Mouse (Mus musculus) midbrain, embryonic 13.5 days (tissue): ENCODE measurements around the gene Gng8. TPM values are rescaled to one million over a fixed set of nuclear protein-coding genes. Genes with fewer than 3 reads are reported as not detected.

Source experiments
- ATAC-seq: fragments of 200-750 bp; cut with Nextera tagmentation; 2 replicates; pipeline ENCODE4 v1.8.0; 2017; ENCODE audit warnings: mild to moderate bottlenecking, moderate TSS enrichment, moderate library complexity
- H3K27ac ChIP-seq: fragments of 300-500 bp; sonication (generic); 2 replicates; pipeline ENCODE4 v1.5.1; 2015; ENCODE audit warnings: inconsistent platforms, mild to moderate bottlenecking, moderate library complexity
- H3K27me3 ChIP-seq: fragments of 300-500 bp; sonication (generic); 2 replicates; pipeline ENCODE4 v1.6.1; 2015; ENCODE audit warnings: mild to moderate bottlenecking, inconsistent platforms
- H3K36me3 ChIP-seq: fragments of 300-500 bp; sonication (generic); 2 replicates; pipeline ENCODE4 v1.6.1; 2015; ENCODE audit warnings: mild to moderate bottlenecking, inconsistent platforms
- H3K4me1 ChIP-seq: fragments of 300-500 bp; sonication (generic); replicated peaks from 2 replicates; pipeline ENCODE4 v1.6.1; 2015; ENCODE audit warnings: inconsistent platforms
- H3K4me2 ChIP-seq: fragments of 300-500 bp; sonication (generic); replicated peaks from 2 replicates; pipeline ENCODE4 v1.6.1; 2015; ENCODE audit warnings: moderate library complexity, mild to moderate bottlenecking, inconsistent platforms
- H3K4me3 ChIP-seq: fragments of 300-500 bp; sonication (generic); replicated peaks from 2 replicates; pipeline ENCODE4 v1.5.1; 2015; ENCODE audit warnings: mild to moderate bottlenecking, inconsistent platforms
- H3K9ac ChIP-seq: fragments of 300-500 bp; sonication (generic); replicated peaks from 2 replicates; pipeline ENCODE4 v1.6.1; 2015; ENCODE audit warnings: mild to moderate bottlenecking, inconsistent platforms
- H3K9me3 ChIP-seq: fragments of 300-500 bp; sonication (generic); 2 replicates; pipeline ENCODE4 v1.6.1; 2016; ENCODE audit warnings: mild to moderate bottlenecking, inconsistent platforms
- WGBS: fragments of 180-500 bp; shearing (Covaris S2); methylation state at CpG from one replicate; pipeline ENCODE4 v1.1.7; 2015; 5-methylcytosine and 5-hydroxymethylcytosine counted together
- polyA plus RNA-seq: library from polyadenylated mRNA; unstranded; fragments of >200 nt; fragmentation: Nextera tagmentation; extraction: Ambion mirVana; gene quantifications from 2 replicates; pipeline ENCODE4 v1.2.1, GENCODE M21; 2015

Gene Gng8
- polyA plus RNA-seq, 1 experiment from 2014 or later, result 23.4 TPM

- Histone ChIP-seq H3K36me3 (no peaks in the 10 kb centered on the region), H3K27me3 (peaks cover 41% of the 10 kb centered on the region), H3K9ac (peak overlapping the region; percentile 12; the same call in 1 of the 2 replicates), H3K27ac (peak overlapping the region; percentile 77), H3K4me3 (peak overlapping the region; percentile 23), H3K4me2 (peak overlapping the region; percentile 59), H3K9me3 (no peaks in the 10 kb centered on the region), H3K4me1 (peaks cover 47% of the 10 kb centered on the region)
- WGBS, result 2% methylated on average over 4 of the region's 4 CpGs
- ATAC-seq, result peak; percentile 78
These were observed 2.7 kb downstream of the Gng8 start for GRCm38 (mm10) chr7:16894279-16894678.

- peak overlapping the region; percentile 77 for H3K27ac ChIP-seq
- WGBS, result 1% methylated on average over 24 of the region's 24 CpGs
- no peaks in the 10 kb centered on the region for H3K9me3 ChIP-seq
These were observed 3.4 kb downstream of the Gng8 start for GRCm38 (mm10) chr7:16895000-16895399.

GRCm38 (mm10) chr7:16895511-16895910 lies 3.9 kb downstream of the Gng8 start:
- Histone ChIP-seq H3K4me3 (peak overlapping the region; percentile 23), H3K36me3 (no peaks in the 10 kb centered on the region), H3K9me3 (no peaks in the 10 kb centered on the region), H3K4me2 (peak overlapping the region; percentile 59), H3K27me3 (peaks cover 29% of the 10 kb centered on the region), H3K9ac (peak overlapping the region; percentile 43; the same call in 1 of the 2 replicates), H3K27ac (no peak overlapping the region), H3K4me1 (peaks cover 55% of the 10 kb centered on the region)
- ATAC-seq, result no peak
- WGBS, result 33% methylated on average over 10 of the region's 10 CpGs

More at GRCm38 (mm10) chr7:16895000-16895399, 3.4 kb downstream of the Gng8 start:
- H3K9ac ChIP-seq, result peak overlapping the region; percentile 43
- H3K36me3 ChIP-seq, result no peaks in the 10 kb centered on the region
- H3K27me3 ChIP-seq, result peaks cover 34% of the 10 kb centered on the region
- peak; percentile 44 for ATAC-seq
- H3K4me1 ChIP-seq, result peaks cover 50% of the 10 kb centered on the region
- H3K4me3 ChIP-seq, result peak overlapping the region; percentile 23
- H3K4me2 ChIP-seq, result peak overlapping the region; percentile 59

- H3K36me3 ChIP-seq, result no peaks in the 10 kb centered on the region
- H3K9ac ChIP-seq, result no peak overlapping the region; the same call in 1 of the 2 replicates
- H3K27ac ChIP-seq, result peak overlapping the region; percentile 30; the same call in 1 of the 2 replicates
- H3K9me3 ChIP-seq, result no peaks in the 10 kb centered on the region
- H3K4me1 ChIP-seq, result peaks cover 19% of the 10 kb centered on the region
- H3K4me2 ChIP-seq, result no peak overlapping the region
- H3K4me3 ChIP-seq, result no peak overlapping the region
- H3K27me3 ChIP-seq, result no peaks in the 10 kb centered on the region
- ATAC-seq, result no peak; the same call in 1 of the 2 replicates
- WGBS, result 5% methylated on average over 5 of the region's 5 CpGs
These were observed 8.9 kb downstream of the Gng8 start for GRCm38 (mm10) chr7:16900526-16900925.

- H3K36me3 ChIP-seq, result no peaks in the 10 kb centered on the region
- H3K9ac ChIP-seq, result no peak overlapping the region
- peaks cover 39% of the 10 kb centered on the region for H3K4me1 ChIP-seq
- ATAC-seq, result no peak
- no peak overlapping the region for H3K27ac ChIP-seq
- no peak overlapping the region for H3K4me2 ChIP-seq
- no peaks in the 10 kb centered on the region for H3K9me3 ChIP-seq
- H3K4me3 ChIP-seq, result no peak overlapping the region
- WGBS, result 81% methylated on average over 2 of the region's 2 CpGs
- H3K27me3 ChIP-seq, result no peaks in the 10 kb centered on the region
These were observed 11.9 kb downstream of the Gng8 start for GRCm38 (mm10) chr7:16903439-16903955.

- Histone ChIP-seq H3K27me3 (0 out of 2 replicates have a peak, but pooled peaks cover 3% of the 10 kb centered on the region), H3K9ac (no peak overlapping the region), H3K4me1 (peaks cover 43% of the 10 kb centered on the region), H3K36me3 (no peaks in the 10 kb centered on the region), H3K9me3 (no peaks in the 10 kb centered on the region), H3K27ac (no peak overlapping the region), H3K4me2 (no peak overlapping the region), H3K4me3 (no peak overlapping the region)
- no peak for ATAC-seq
- 53% methylated on average over 9 of the region's 10 CpGs for WGBS
These were observed 12.6 kb downstream of the Gng8 start for GRCm38 (mm10) chr7:16904120-16904675.

- no peak overlapping the region for H3K4me2 ChIP-seq
- H3K4me3 ChIP-seq, result no peak overlapping the region
- no peak overlapping the region for H3K9ac ChIP-seq
- 59% methylated on average over 9 of the region's 9 CpGs for WGBS
- no peak for ATAC-seq
- 0 out of 2 replicates have a peak, but pooled peaks cover 3% of the 10 kb centered on the region for H3K27me3 ChIP-seq
- peaks cover 35% of the 10 kb centered on the region for H3K4me1 ChIP-seq
- no peak overlapping the region for H3K27ac ChIP-seq
- H3K36me3 ChIP-seq, result no peaks in the 10 kb centered on the region
- H3K9me3 ChIP-seq, result no peaks in the 10 kb centered on the region
These were observed 14.0 kb downstream of the Gng8 start for GRCm38 (mm10) chr7:16905491-16906021.

- ATAC-seq, result peak; percentile 34; the same call in 1 of the 2 replicates
These were observed 14.7 kb downstream of the Gng8 start, which contains the start of gene Ptgir for GRCm38 (mm10) chr7:16906281-16906680. TSS of gene Ptgir (plus strand) at chr7:16906490.

GRCm38 (mm10) chr7:16906889-16907559 lies 15.4 kb downstream of the Gng8 start:
- ATAC-seq, result no peak
- Histone ChIP-seq H3K27me3 (0 out of 2 replicates have a peak, but pooled peaks cover 3% of the 10 kb centered on the region), H3K4me1 (peaks cover 30% of the 10 kb centered on the region), H3K9ac (no peak overlapping the region), H3K36me3 (no peaks in the 10 kb centered on the region), H3K4me2 (no peak overlapping the region), H3K9me3 (no peaks in the 10 kb centered on the region), H3K27ac (no peak overlapping the region), H3K4me3 (no peak overlapping the region)
- 92% methylated on average over 41 of the region's 41 CpGs for WGBS

More at GRCm38 (mm10) chr7:16906281-16906680, 14.7 kb downstream of the Gng8 start, which contains the start of gene Ptgir:
- Histone ChIP-seq H3K9me3 (no peaks in the 10 kb centered on the region), H3K27me3 (0 out of 2 replicates have a peak, but pooled peaks cover 3% of the 10 kb centered on the region), H3K27ac (no peak within 1 kb of the TSS), H3K36me3 (no peaks in the 10 kb centered on the region), H3K4me2 (no peak within 1 kb of the TSS), H3K9ac (peak within 1 kb of the TSS; percentile 23; the same call in 1 of the 2 replicates), H3K4me1 (peaks cover 30% of the 10 kb centered on the region), H3K4me3 (no peak within 1 kb of the TSS)
- 12% methylated on average over 5 of the region's 6 CpGs for WGBS

GRCm38 (mm10) chr7:16907842-16908241 lies 16.3 kb downstream of the Gng8 start:
- no peak for ATAC-seq
- no peak overlapping the region for H3K4me2 ChIP-seq
- H3K4me1 ChIP-seq, result peaks cover 30% of the 10 kb centered on the region
- no peak overlapping the region for H3K9ac ChIP-seq
- no peak overlapping the region for H3K27ac ChIP-seq
- H3K4me3 ChIP-seq, result no peak overlapping the region
- 0 out of 2 replicates have a peak, but pooled peaks cover 3% of the 10 kb centered on the region for H3K27me3 ChIP-seq
- H3K9me3 ChIP-seq, result no peaks in the 10 kb centered on the region
- 83% methylated on average over 7 of the region's 7 CpGs for WGBS
- H3K36me3 ChIP-seq, result no peaks in the 10 kb centered on the region

GRCm38 (mm10) chr7:16908367-16908766 lies 16.8 kb downstream of the Gng8 start:
- Histone ChIP-seq H3K27ac (no peak overlapping the region), H3K4me1 (peaks cover 30% of the 10 kb centered on the region), H3K4me2 (no peak overlapping the region), H3K4me3 (no peak overlapping the region), H3K36me3 (0 out of 2 replicates have a peak, but pooled peaks cover 4% of the 10 kb centered on the region), H3K27me3 (0 out of 2 replicates have a peak, but pooled peaks cover 3% of the 10 kb centered on the region), H3K9me3 (no peaks in the 10 kb centered on the region), H3K9ac (0 out of 2 replicates have a peak overlapping the region, but pooled peaks have one; percentile 11)
- WGBS, result 51% methylated on average over 11 of the region's 11 CpGs
- no peak for ATAC-seq
